ENCODE assay signal across 12 mouse cellular contexts in the genomic region with DNA sequence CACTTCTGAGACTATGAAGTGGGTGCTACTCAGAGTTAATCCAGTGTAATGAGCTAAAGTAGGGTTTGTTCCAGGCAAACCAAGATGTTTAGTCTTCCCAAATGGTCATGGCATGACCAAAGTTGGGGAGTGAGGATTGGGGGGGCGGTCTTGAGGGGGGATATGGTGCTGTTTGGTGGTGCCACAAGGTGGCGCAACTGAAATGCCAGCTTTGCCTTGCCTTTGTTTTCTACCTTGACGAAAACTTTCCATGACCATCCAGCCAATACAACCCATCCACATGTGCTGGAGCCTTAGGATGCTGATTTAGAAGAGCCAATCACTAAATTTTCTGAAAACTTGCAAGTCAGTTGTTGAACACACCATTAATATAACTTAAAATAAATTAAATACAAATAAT.
A peak's percentile ranks its signal among the peaks of the same experiment; 100 is the strongest.
DNase-seq lines count a peak whose midpoint lies in the region; ATAC-seq and TF ChIP-seq lines count a peak whose summit lies in the region.
"Had no signal": no experiment of that assay in that cellular context is flagged by ENCODE, and none has a peak within 500 bp of the region (broad histone marks: within the 10 kb centered on the region; RNA-seq: fewer than 3 reads in every experiment).

No protein-coding gene starts in this region.

- no peaks in the 10 kb centered on the region for H3K79me2 ChIP-seq in heart, adult 2 months (replicated peaks; ENCODE audit: control insufficient read depth, insufficient read depth, low read length)

- peaks cover 4% of the 10 kb centered on the region for H3K4me1 ChIP-seq in heart, adult 2 months (ENCODE audit: control insufficient read depth, insufficient read depth, low read length)
- peaks cover 5% of the 10 kb centered on the region for H3K4me1 ChIP-seq in forebrain, embryonic 11.5 days (replicated peaks; ENCODE audit: control insufficient read depth, insufficient read depth, low read length)

- DNase-seq in heart, adult 2 months, result no peak
- no peak for DNase-seq in heart, postnatal 4 days
- peak; percentile 12 for DNase-seq in lung, postnatal 14 days
- no peak for DNase-seq in lung, adult 18-20 months
- peak; percentile 37 for DNase-seq in MN1 (ENCODE audit: low spot score)
- peak; percentile 29 for DNase-seq in thymus, postnatal 14 days
- no peak for DNase-seq in forebrain, embryonic 11.5 days (ENCODE audit: low spot score)
- DNase-seq: kidney, postnatal 10 days had no signal

- H3K9me3 ChIP-seq in forebrain, embryonic 11.5 days (ENCODE audit: control insufficient read depth, low read length), result no peaks in the 10 kb centered on the region
- H3K9me3 ChIP-seq: hindbrain, embryonic 13.5 days; neural tube, embryonic 15.5 days had no signal

- WGBS in heart, adult 2 months, result 65% methylated on average over 3 of the region's 3 CpGs
- 46% methylated on average over 3 of the region's 3 CpGs for WGBS in forebrain, embryonic 11.5 days

- no peak overlapping the region for H3K27ac ChIP-seq in heart, adult 2 months
- no peak overlapping the region for H3K27ac ChIP-seq in forebrain, embryonic 11.5 days (ENCODE audit: low read depth, low read length)
- H3K27ac ChIP-seq: hindbrain, embryonic 13.5 days; neural tube, embryonic 15.5 days had no signal

- no peaks in the 10 kb centered on the region for H3K27me3 ChIP-seq in heart, adult 2 months (ENCODE audit: control insufficient read depth, insufficient read depth, low read length)
- H3K27me3 ChIP-seq in forebrain, embryonic 11.5 days (ENCODE audit: control insufficient read depth, insufficient read depth, low read length), result peaks cover 30% of the 10 kb centered on the region

- no peak for TF ChIP-seq POLR2A in heart, adult 2 months (IDR thresholded peaks at IDR 0.05; ENCODE audit: insufficient read depth, low read depth, low read length)

- no peak for ATAC-seq in activated CD4-positive, CD25-positive, alpha-beta regulatory T cell, adult 4 months
- no peak for ATAC-seq in forebrain, embryonic 11.5 days (replicated peaks; ENCODE audit: low FRiP score)

- intact Hi-C loops in heart, adult 2 months (cut with DNase I), result loop anchor here (5.0 to 10.0 kb wide), 5 partner anchors 36 to 354 kb away; no protein-coding TSS in a partner anchor

- no peak overlapping the region for H3K4me3 ChIP-seq in heart, adult 2 months
- H3K4me3 ChIP-seq in forebrain, embryonic 11.5 days (ENCODE audit: low read depth, low read length), result no peak overlapping the region
- H3K4me3 ChIP-seq: hindbrain, embryonic 13.5 days; neural tube, embryonic 15.5 days had no signal

- no peak for TF ChIP-seq EP300 in heart, adult 2 months (IDR thresholded peaks at IDR 0.05; ENCODE audit: insufficient read depth, low read depth, low read length)

- peak; percentile 48 for TF ChIP-seq CTCF in heart, adult 2 months (IDR thresholded peaks at IDR 0.05)

- H3K9ac ChIP-seq in heart, adult 2 months (ENCODE audit: low read depth, low read length), result no peak overlapping the region
- H3K9ac ChIP-seq in forebrain, embryonic 11.5 days (ENCODE audit: low read length), result no peak overlapping the region
- H3K9ac ChIP-seq: hindbrain, embryonic 13.5 days; neural tube, embryonic 15.5 days had no signal

- no peaks in the 10 kb centered on the region for H3K36me3 ChIP-seq in heart, adult 2 months (ENCODE audit: control insufficient read depth, insufficient read depth, low read length)
- no peaks in the 10 kb centered on the region for H3K36me3 ChIP-seq in forebrain, embryonic 11.5 days (ENCODE audit: control insufficient read depth, insufficient read depth, low read length)
- H3K36me3 ChIP-seq: hindbrain, embryonic 13.5 days; neural tube, embryonic 15.5 days had no signal

- no peak overlapping the region for H3K4me2 ChIP-seq in forebrain, embryonic 11.5 days (ENCODE audit: low read depth, low read length, severe bottlenecking)
- H3K4me2 ChIP-seq: heart, embryonic 11.5 days; hindbrain, embryonic 13.5 days; neural tube, embryonic 15.5 days had no signal

Comparison
In these comparisons a context has a peak if more than half of its experiments do, and no peak if none do; other contexts are left out.
1. DNase-seq: peak in lung, postnatal 14 days (single experiment), MN1 (single experiment) and thymus, postnatal 14 days (single experiment); none in heart, adult 2 months (0 of 2), heart, postnatal 4 days (single experiment), lung, adult 18-20 months (0 of 2) and forebrain, embryonic 11.5 days (single experiment).